Mouse (Mus musculus) mammary gland, adult 2 months (tissue): ENCODE data around the gene Gm29609. TPM values are rescaled to one million over a fixed set of nuclear protein-coding genes. Genes with fewer than 3 reads are reported as not detected.

Source experiments
- polyA plus RNA-seq: library from polyadenylated mRNA; depleted of rRNA; stranded (reverse); fragments of >200 nt; gene quantifications from 2 replicates; pipeline ENCODE4 v1.2.3, GENCODE M21; 2012; ENCODE audit warnings: low replicate concordance; rRNA removed

The Gm29609 gene
- 1.9 and 2.9 TPM in 2 replicates for polyA plus RNA-seq

DNA sequence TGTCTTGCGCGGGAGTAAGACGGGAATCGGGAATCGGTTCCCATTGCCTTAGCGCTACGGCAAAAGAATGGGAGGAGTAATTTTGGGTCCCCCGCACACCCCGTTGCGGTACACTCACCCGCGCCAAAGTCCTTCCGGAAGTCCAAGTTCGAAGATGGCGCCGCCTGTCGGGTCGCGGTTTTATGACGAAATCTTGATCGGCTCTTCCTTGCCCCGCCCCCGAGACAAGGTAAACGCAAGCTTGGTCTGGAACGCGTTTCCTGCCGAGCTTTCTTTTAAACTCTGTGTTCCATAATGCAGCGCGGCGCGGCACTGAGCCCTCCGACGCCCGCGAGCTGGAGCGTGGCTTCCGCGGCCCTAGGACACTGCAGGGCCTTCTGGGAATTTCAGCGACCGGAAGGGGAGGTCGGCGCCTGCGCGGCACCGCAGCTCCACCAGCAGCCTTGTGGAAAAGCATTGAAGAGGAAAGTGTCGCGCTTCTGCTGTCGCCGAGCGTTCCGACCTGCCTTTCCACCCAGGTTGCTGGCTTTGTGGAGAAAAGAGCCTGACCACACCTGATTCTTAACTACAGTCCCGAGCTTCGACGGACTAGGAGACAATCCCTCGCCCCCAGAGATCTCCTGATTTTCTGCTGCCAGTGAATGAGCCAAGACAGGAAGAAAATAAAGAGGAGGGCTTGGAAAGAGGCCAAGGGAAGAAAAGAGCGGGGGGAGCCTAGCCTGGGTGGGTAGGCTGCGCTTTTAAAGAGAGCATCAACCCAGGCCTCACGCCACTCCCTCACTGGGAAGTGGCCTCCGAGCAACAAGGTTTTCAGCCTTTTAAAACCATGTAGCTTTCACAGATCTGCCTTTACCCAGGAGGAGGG is at the start of gene Gm29609, which contains the start of gene Gtf3c2:
Gene Gm29609 (minus strand): TSS at position 146 of the 865 bp plus-strand sequence.
Gene Gtf3c2 (minus strand): TSS at position 379 of the 865 bp plus-strand sequence.

DNA sequence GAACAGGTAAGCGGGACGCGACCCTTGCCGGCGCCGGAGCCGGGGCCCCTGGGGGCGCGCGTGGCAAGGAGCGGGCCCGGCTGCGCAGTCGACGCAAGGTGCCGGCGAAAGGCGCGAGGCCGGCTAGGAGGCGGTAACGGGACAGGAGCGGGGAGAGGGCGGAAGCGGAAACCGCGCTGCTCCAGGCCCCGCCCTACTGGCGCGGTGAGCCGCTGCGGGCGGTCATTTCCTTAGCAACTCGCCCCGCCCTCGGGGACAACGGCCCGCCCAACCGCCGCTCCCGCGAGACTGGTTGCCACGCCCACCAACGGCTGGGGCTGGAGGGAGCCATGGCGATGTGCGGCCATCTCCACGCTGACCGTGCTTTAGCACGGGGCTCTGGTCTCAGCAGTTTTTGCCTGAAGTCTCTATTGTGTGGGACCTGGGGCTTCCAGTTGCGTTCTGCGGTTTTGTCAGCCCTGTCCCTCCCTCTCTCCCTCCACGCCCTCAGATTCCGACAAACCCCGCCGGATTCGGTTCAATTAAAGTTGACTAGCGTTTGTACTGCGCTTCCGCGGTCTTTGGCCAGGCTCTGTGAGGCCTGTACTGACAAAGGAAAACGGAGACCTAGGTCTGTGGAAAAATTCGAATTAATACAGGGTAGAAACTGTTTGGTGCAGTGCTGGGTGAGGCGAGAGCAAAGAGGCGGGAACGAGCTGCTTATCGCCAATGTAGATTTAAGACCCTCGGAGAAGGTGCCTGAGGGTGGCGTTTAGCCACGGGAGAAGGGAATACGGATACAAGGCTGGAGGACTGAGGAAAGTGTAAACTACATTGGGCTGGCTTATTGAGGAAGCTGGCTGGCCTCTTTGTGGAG is 41.0 kb upstream of the Gm29609 start, which contains the start of gene Ppm1g:
Gene Ppm1g (minus strand): TSS at position 240 of the 856 bp plus-strand sequence.

DNA sequence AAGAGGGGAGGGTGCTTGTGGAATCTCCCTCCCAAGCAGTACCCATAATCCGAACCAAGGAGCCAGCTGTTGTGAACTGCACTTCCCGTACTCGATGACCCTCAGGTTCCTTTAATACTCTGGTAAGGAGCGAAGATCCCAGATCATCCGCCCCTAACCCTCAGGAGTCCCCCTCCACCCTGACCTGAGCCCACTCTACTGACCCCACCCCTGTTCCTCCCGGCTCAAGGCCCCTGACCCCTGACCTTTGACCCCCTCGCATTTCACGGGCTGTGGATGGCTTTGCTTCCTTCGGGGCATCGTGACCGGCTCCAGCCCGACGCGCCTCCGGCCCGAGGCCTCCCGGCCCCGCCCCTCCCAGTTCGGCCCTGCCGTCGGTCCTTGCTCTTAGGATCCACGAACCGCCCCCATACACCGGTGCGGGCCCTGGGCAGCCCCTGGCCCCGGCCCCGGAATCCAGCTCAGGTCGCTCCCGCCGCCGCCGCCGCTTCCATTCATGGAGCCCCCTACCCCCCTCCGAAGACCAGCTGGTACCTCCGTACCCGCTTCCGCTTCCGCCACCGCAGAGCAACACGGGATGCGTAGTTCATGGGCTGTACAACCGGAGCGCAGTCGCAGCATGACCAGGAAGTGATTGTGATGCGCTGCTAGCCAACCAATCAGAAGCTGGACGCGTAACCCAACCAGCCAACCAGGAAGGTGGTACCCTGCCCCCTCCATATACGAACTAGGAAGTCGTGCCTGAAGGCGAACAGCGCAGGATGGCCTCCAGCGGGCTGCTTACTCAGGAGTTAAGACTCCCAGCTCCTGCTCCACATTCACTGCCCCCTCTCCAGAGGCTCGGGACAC is 22.3 kb upstream of the Gm29609 start, which contains the start of gene Zfp513:
Gene Zfp513 (minus strand): TSS at position 562 of the 849 bp plus-strand sequence.

DNA sequence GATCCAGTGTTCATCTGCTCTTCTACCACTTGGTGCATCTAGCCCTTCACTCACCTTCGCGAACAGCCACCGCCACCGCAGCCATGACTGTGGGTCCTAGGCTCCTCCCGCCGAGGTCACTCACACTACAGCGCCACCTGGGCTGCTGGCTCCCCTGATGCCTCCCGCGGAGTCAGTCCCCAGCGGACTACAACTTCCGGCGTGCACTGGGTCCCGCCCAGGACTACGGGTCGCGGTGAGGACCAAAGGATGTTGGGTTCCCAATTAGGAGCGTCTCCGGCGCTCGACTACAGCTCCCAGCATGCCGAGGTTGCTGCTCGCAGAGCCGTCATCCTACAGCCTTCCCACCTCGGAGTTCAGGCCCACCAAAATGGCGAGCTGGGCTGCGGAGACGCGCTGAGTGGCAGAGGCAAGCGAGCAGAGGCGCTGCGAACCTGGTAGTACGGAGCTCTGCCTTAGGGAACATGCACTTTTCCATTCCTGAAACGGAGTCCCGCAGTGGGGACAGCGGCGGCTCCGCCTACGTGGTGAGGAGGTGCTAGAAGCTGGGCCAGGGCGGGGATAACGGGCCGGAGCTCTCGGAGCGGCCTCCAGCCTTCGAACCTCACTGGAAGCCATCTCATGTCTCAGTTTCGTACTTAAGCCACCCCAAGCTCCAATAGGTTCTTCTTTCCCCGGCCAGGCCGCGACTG is 13.4 kb upstream of the Gm29609 start, which contains the start of the genes Snx17 and Eif2b4:
Gene Snx17 (plus strand): TSS at position 289 of the 692 bp plus-strand sequence.
Gene Eif2b4 (minus strand): TSS at position 492 of the 692 bp plus-strand sequence.

DNA sequence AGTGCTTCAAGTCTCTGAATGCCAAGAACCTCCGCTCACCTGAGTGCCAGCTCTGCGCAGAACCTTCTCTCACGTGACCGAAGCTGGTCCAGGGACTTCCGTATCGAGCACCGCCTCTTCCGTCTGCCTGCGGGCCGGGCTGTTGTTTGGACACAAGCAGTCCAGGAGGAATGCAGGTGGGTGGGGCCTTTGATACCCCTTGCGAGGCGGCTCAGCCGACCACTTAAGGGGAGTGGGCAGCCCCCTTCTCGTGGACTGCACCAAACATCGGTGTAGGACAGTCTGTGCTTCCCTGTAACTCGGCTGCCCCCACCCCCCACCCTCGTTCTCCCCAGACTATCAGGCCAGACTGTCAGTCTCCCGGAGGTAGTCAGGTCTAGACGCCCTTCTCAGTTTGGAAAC is 25.6 kb downstream of the Gm29609 start, which contains the start of gene Mpv17:
Gene Mpv17 (minus strand): TSS at position 100 of the 402 bp plus-strand sequence.

DNA sequence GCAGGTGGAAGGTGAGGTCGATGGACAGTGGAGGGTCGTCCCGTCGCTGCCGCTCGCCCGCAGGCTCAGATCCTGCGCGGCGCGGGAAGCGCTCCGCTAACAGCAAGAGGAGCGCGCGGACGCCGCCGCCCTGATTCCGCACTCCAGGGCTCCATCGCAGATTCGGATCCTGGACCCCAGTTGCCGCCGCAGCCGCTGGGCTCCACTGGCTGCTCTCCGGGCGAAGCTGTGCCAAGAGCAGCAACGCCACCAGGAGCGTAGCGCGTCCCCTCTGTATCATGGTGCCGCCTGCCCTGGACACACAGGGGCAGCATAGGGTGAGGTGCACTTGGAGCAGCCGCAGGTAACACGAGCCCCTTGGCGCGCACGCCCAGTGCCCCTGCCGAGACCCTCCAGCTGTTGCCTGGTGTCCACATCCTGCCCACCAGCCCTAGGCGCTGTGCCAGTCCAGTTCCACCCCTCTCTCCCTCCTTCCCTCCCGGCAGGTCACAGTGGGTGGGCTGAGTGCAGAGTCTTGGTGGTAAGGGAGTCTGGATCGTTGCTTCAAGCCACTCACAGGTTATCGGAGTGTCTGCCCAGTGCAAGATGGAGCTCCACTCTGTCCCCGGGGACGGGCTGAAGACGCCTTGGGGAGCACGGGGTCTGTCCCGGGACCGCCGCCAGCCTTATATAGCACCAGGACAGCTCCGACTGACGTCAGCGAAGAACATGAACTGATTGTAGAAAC is 41.3 kb downstream of the Gm29609 start, which contains the start of gene Ucn:
Gene Ucn (minus strand): TSS at position 589 of the 727 bp plus-strand sequence.

DNA sequence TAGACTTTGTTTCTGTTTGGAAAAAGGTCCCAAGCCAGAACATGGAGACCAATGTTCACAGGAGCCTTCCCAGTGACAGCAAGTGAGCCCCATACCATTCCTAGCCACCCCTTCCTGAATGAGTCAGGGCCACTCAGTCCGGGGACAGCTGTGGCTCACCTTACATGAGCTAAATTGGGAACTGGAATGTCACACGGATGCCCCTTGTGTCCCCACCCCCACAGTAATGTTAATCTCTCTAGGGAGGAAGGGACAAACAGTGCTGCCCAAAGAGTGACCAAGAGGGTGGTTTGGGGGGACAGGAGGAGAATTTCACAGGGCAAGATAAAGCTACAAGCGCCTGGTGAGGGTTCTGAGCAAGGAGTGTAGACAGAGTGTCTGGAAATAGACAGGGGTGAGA is 63.4 kb downstream of the Gm29609 start, which contains the start of gene Trim54:
Gene Trim54 (plus strand): TSS at position 359 of the 400 bp plus-strand sequence.

DNA sequence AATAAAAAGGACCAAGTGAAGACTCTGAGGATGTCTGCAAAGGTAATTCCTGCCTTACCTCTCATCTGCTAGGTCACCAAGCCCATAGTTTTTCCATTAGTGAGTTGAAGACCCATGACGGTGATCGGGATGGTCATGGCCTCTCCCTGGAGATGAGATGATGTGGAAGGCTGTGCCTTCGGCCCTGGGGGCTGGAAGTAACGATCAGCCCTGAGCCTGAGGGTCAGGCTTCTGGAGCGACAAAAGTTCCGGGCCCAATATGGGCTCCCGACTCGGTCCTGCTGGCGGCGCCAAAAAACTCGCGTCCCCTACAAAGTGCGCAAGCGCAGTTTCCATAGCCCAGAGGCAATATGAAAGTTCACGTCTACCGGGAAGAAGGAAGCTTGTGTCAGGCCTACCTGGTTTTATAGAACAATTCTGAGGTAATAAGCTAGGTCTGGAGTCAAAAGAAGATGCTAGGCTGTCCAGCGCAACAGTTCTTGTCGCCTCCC is 71.7 kb downstream of the Gm29609 start, which contains the start of gene Slc30a3:
Gene Slc30a3 (minus strand): TSS at position 238 of the 491 bp plus-strand sequence.

DNA sequence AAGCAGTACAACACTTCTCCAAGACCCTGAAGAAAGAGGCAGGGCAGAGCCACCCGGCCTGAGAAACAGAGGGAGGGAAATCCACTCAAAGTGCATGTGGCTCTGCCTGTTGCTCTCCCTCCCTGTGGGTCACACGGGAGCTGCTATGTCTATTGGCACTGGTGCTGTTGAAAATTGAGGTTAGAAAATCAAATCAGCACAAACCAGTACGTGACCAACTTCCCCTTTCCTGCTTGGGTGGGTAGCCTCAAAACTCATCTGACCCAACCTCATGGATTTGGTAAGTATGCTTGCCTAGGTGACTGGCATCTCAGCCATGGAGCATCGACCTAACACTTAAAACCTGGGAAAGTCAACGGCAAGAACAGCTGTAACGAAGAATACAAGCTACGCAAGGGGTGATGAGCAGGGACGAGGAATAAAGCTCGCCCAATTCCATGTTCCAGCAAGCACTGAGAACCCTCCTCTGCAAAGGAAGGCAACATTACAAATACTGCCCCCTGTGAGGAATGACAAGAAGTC is 73.8 kb downstream of the Gm29609 start, which contains the start of gene Dnajc5g:
Gene Dnajc5g (plus strand): TSS at position 472 of the 522 bp plus-strand sequence.

Other genes starting within 250 kb of the Gm29609 start
- gene Cgref1, start 234.3 kb downstream of the Gm29609 start, polyA plus RNA-seq = 1.5 and 2.5 TPM in 2 replicates
- gene Preb, start 219.6 kb downstream of the Gm29609 start, polyA plus RNA-seq = 250 and 344 TPM in 2 replicates
- gene Tcf23, start 211.2 kb downstream of the Gm29609 start, polyA plus RNA-seq = 0.10 and 0.11 TPM in 2 replicates
- 125 and 213 TPM in 2 replicates for gene Atraid, start 131.6 kb downstream of the Gm29609 start, polyA plus RNA-seq
- gene Slc5a6, start 131.0 kb downstream of the Gm29609 start, polyA plus RNA-seq = 94.2 and 109 TPM in 2 replicates
- 38.9 and 72.1 TPM in 2 replicates for gene Cad, start 125.1 kb downstream of the Gm29609 start, polyA plus RNA-seq
- 0.07 TPM in 1 of 2 replicates, not detected in the other for gene Dnajc5g, start 73.6 kb downstream of the Gm29609 start, polyA plus RNA-seq
- gene Slc30a3, start 71.7 kb downstream of the Gm29609 start, polyA plus RNA-seq = 0.13 and 0.33 TPM in 2 replicates
- gene Trim54, start 63.2 kb downstream of the Gm29609 start, polyA plus RNA-seq = 0.12 and 58.4 TPM in 2 replicates
- gene Ucn, start 41.1 kb downstream of the Gm29609 start, polyA plus RNA-seq = not detected in 2 replicates
- gene Mpv17, start 25.7 kb downstream of the Gm29609 start, polyA plus RNA-seq = 108 and 257 TPM in 2 replicates
- gene Gtf3c2, start 233 bp upstream of the Gm29609 start, polyA plus RNA-seq = 45.6 and 73.6 TPM in 2 replicates
- gene Snx17, start 13.3 kb upstream of the Gm29609 start, polyA plus RNA-seq = 84.7 and 87.0 TPM in 2 replicates
- 40.4 and 67.9 TPM in 2 replicates for gene Eif2b4, start 13.5 kb upstream of the Gm29609 start, polyA plus RNA-seq
- gene Zfp513, start 22.4 kb upstream of the Gm29609 start, polyA plus RNA-seq = 50.0 and 88.9 TPM in 2 replicates
- 38.9 and 102 TPM in 2 replicates for gene Ppm1g, start 40.8 kb upstream of the Gm29609 start, polyA plus RNA-seq
- 202 and 225 TPM in 2 replicates for gene Nrbp1, start 61.0 kb upstream of the Gm29609 start, polyA plus RNA-seq
- gene Gm9970, start 61.3 kb upstream of the Gm29609 start, polyA plus RNA-seq = 0.53 and 1.4 TPM in 2 replicates
- 47.3 and 57.7 TPM in 2 replicates for gene Krtcap3, start 71.8 kb upstream of the Gm29609 start, polyA plus RNA-seq
- 29.7 and 31.8 TPM in 2 replicates for gene Ift172, start 111.2 kb upstream of the Gm29609 start, polyA plus RNA-seq
- gene Fndc4, start 116.2 kb upstream of the Gm29609 start, polyA plus RNA-seq = 15.6 and 18.2 TPM in 2 replicates
- 0.36 and 0.84 TPM in 2 replicates for gene Gckr, start 117.5 kb upstream of the Gm29609 start, polyA plus RNA-seq